Mouse (Mus musculus) midbrain, embryonic 14.5 days (tissue): ENCODE data around the gene Hamp2. TPM values are rescaled to one million over a fixed set of nuclear protein-coding genes. Genes with fewer than 3 reads are reported as not detected.
A peak's percentile ranks its signal among the peaks of the same experiment; 100 is the strongest.

Experiments
- ATAC-seq: fragments of 200-750 bp; cut with Nextera tagmentation; 2 replicates; pipeline ENCODE4 v1.8.0; 2017; ENCODE audit warnings: moderate number of reproducible peaks, moderate library complexity; ENCODE audit not compliant: low FRiP score, low TSS enrichment
- DNase-seq: peaks from one replicate; pipeline ENCODE4 v3.0.0-alpha.2; 2015
- H3K27ac ChIP-seq: fragments of 300-500 bp; sonication (generic); replicated peaks from 2 replicates; pipeline ENCODE4 v1.5.1; 2014; ENCODE audit warnings: mild to moderate bottlenecking, low read depth, low read length, moderate library complexity
- H3K27me3 ChIP-seq: fragments of 300-500 bp; sonication (generic); 2 replicates; pipeline ENCODE4 v1.6.1; 2014; ENCODE audit warnings: low read length, control low read depth, mixed read lengths; ENCODE audit not compliant: control insufficient read depth, insufficient read depth
- H3K36me3 ChIP-seq: fragments of 300-500 bp; sonication (generic); 2 replicates; pipeline ENCODE4 v1.6.1; 2014; ENCODE audit warnings: low read length, control low read depth; ENCODE audit not compliant: control insufficient read depth, insufficient read depth
- H3K4me1 ChIP-seq: fragments of 300-500 bp; sonication (generic); 2 replicates; pipeline ENCODE4 v1.6.1; 2014; ENCODE audit warnings: mild to moderate bottlenecking, antibody characterized with exemption, low read length, control low read depth; ENCODE audit not compliant: control insufficient read depth, insufficient read depth
- H3K4me2 ChIP-seq: fragments of 300-500 bp; sonication (generic); 2 replicates; pipeline ENCODE4 v1.6.1; 2014; ENCODE audit warnings: mild to moderate bottlenecking, low read length, moderate library complexity
- H3K4me3 ChIP-seq: fragments of 300-500 bp; sonication (generic); replicated peaks from 2 replicates; pipeline ENCODE4 v1.5.1; 2014; ENCODE audit warnings: low read depth, low read length
- H3K9ac ChIP-seq: fragments of 300-500 bp; sonication (generic); replicated peaks from 2 replicates; pipeline ENCODE4 v1.6.1; 2014; ENCODE audit warnings: mild to moderate bottlenecking, low read length, moderate library complexity
- H3K9me3 ChIP-seq: fragments of 300-500 bp; sonication (generic); 2 replicates; pipeline ENCODE4 v1.6.1; 2016; ENCODE audit warnings: low read length, control low read depth, mixed read lengths; ENCODE audit not compliant: control insufficient read depth
- WGBS: fragments of 180-500 bp; shearing (Covaris S2); extraction: QIAGEN DNeasy Blood & Tissue Kit; methylation state at CpG from one replicate; pipeline ENCODE4 v1.1.7; 2014; 5-methylcytosine and 5-hydroxymethylcytosine counted together
- polyA plus RNA-seq: library from polyadenylated mRNA; unstranded; fragments of >200 nt; fragmentation: Nextera tagmentation; extraction: Ambion mirVana; gene quantifications from 2 replicates; pipeline ENCODE4 v1.2.1, GENCODE M21; 2014

Gene Hamp2
- polyA plus RNA-seq, 1 experiment from 2014 or later: not detected

DNA sequence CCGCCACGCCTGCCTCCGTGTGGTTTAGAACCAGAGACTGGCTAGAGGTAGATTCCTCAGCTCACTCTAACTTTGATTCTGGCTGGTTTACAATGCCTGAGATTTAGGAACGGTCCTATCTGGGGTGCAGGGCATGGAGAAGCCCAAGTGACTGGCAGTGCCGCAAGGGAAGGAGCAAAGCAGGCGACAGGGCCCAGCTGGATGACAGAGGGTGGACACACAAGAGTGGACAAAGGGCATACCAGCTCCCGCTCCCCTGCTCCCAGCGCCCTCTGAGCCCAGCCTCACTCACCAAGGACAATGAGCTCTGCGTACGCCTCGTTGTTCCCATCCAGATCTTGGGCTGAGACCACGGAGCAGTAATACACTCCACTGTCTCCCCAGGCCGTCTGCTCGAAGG is 41.2 kb upstream of the Hamp2 start:
- Histone ChIP-seq H3K27ac (no peak overlapping the region), H3K9me3 (no peaks in the 10 kb centered on the region), H3K4me1 (no peaks in the 10 kb centered on the region), H3K9ac (no peak overlapping the region), H3K36me3 (no peaks in the 10 kb centered on the region), H3K4me2 (no peak overlapping the region), H3K27me3 (no peaks in the 10 kb centered on the region), H3K4me3 (no peak overlapping the region)
- WGBS: 84% methylated on average over 14 of the region's 14 CpGs
- DNase-seq: no peak
- ATAC-seq: no peak

DNA sequence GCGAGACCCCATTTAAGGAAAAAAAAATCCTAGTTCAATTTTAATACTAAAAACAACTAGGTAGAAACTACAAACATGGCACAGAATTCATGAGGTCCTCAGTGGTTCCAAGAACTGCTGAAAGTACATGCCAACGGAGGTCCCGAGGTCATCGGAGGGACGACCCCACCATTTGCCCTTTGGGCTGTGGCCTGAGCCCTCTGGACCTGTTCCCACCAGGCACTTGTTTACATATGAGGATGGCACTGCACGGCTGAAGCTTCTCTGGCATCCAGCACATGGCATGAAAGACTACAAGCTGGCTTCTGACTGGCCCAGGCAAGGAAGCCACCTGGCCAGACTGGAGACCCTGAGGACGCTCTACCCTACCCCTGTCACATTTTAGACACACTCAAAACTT is 39.9 kb upstream of the Hamp2 start:
- Histone ChIP-seq H3K4me2 (no peak overlapping the region), H3K9me3 (no peaks in the 10 kb centered on the region), H3K9ac (no peak overlapping the region), H3K4me1 (no peaks in the 10 kb centered on the region), H3K27ac (no peak overlapping the region), H3K36me3 (0 out of 2 replicates have a peak, but pooled peaks cover 1% of the 10 kb centered on the region), H3K4me3 (no peak overlapping the region), H3K27me3 (no peaks in the 10 kb centered on the region)
- ATAC-seq (no peak), DNase-seq (no peak)
- 90% methylated on average over 7 of the region's 7 CpGs for whole genome bisulfite sequencing

DNA sequence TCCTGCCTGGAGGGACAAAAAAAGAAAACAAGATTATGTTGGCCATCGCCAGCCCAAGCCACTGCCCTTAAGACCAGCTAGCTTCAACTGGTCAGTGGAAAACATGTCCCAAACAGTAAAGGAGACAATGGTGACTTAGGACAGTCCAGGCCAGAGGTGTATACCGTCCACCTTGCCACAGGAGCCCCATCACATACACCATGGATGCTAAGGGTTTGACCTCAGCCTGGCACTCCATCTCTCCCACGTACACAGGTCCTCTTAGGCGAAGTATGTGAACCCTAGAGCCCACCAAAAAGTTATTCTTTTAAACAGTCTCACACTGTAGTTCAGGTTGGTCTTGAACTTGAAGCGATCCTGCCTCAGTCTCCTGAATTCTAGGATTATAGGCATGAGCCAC is 38.4 kb upstream of the Hamp2 start:
- ATAC-seq: no peak
- H3K4me3 ChIP-seq: no peak overlapping the region
- H3K9ac ChIP-seq: no peak overlapping the region
- WGBS: 93% methylated on average over 5 of the region's 5 CpGs
- peaks cover 8% of the 10 kb centered on the region for H3K4me1 ChIP-seq
- no peaks in the 10 kb centered on the region for H3K27me3 ChIP-seq
- DNase-seq: no peak
- H3K9me3 ChIP-seq: no peaks in the 10 kb centered on the region
- no peak overlapping the region for H3K27ac ChIP-seq
- no peak overlapping the region for H3K4me2 ChIP-seq
- H3K36me3 ChIP-seq: 0 out of 2 replicates have a peak, but pooled peaks cover 4% of the 10 kb centered on the region

DNA sequence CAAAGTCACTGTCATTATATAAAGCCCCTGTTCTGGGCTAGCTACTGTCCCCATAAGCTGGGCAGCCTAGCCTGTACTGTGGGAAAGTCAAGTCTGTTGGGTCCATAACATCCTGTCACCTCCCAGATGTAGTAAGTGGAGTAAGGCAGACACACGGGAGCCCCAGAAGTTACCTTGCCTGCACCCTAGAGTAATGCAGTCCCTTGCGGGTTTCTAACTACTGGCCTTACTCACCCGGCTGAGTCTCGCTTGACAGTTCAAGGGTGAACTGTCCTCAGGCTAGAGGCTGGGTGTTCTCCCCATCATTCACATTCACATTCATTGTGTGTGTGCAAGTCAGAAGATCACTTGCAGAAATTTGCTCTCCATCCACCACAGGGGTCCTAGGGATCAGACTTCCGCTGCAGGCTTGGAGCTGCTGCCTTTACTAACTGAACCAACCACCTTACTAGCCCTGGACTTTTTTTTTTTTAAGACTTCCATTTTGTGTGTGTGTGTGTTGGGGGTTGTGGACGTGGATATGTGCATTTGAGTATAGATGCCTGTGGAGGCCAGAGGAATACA is 35.4 kb upstream of the Hamp2 start:
- Histone ChIP-seq H3K27ac (no peak overlapping the region), H3K36me3 (peaks cover 8% of the 10 kb centered on the region), H3K27me3 (no peaks in the 10 kb centered on the region), H3K9ac (no peak overlapping the region), H3K4me2 (no peak overlapping the region), H3K4me1 (peaks cover 18% of the 10 kb centered on the region), H3K4me3 (no peak overlapping the region), H3K9me3 (no peaks in the 10 kb centered on the region)
- WGBS: 92% methylated on average over 6 of the region's 6 CpGs
- ATAC-seq (no peak), DNase-seq (no peak)

DNA sequence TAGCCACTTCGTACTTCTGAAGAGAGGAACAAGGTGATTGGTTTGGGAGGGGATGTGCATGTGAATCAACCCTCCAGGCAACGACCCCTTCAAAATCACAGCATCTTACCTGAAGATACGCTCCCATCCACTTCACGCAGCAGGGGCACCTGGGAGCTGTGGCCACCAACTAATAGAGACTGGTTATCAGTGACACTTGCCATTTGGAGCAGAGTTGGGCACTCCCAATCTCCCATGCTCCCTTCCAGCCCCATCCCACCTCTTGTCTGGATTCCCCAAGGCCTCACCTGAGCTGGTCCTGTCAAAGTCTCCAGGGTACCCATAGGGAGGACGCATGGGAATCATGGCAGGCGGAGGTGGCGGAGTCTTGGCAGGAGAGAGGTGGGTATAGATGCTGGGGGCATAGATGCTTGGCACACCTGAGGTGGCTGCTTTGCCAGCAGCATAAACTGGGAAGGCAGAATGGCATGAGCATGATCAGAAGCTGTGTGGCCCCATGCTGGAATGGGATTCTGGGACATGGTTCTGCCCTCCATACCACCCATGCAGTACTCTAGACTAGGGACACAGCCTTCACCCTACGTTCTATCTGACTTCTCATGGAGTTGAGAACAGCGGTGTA is 34.5 kb upstream of the Hamp2 start:
- no peak overlapping the region for H3K4me2 ChIP-seq

DNA sequence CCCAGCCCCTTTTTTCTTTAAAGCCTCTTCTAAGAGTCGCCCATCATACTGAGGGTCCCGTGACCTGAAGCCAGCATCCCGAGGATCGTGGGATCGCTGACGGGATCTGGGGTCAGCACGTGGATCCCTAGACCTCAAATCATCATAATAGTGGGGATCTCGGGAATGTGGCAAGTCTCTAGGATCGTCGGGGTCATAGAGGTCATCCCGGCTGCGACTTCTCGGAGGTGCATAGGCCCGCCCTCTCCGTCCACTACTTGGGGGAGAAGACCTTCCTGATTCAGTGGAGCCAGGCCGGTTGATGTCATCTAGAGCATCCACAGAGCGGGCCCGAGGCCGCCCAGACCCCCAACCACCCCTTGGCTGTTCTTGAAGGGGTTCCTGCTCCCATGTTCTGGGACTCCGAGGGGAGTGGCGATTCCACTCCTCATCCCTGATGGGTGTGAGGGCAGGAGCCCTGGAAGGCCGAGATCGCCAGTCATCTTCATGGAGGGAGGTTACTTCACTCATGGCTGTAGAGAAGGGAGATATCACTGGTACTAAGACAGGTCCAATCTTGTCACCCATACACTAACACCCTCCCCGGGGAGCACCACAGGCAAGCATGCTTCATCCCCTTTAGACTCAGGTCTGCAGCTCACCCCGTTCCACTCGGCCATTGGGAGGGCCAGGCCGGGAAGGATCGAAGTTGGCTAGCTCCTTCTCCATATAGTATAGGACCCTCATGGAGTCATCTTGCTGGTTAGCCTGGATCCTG is 33.8 kb upstream of the Hamp2 start:
- Histone ChIP-seq H3K4me2 (peak overlapping the region; percentile 81), H3K9ac (peak overlapping the region; percentile 98; the same call in 1 of the 2 replicates), H3K4me3 (peak overlapping the region; percentile 92), H3K36me3 (peaks cover 24% of the 10 kb centered on the region), H3K27me3 (no peaks in the 10 kb centered on the region), H3K9me3 (no peaks in the 10 kb centered on the region), H3K27ac (peak overlapping the region; percentile 99), H3K4me1 (peaks cover 18% of the 10 kb centered on the region)
- DNase-seq: no peak
- ATAC-seq: no peak
- WGBS: 73% methylated on average over 28 of the region's 28 CpGs

More for the DNA sequence above, 34.5 kb upstream of the Hamp2 start:
- H3K36me3 ChIP-seq: peaks cover 17% of the 10 kb centered on the region
- no peak for DNase-seq
- H3K27me3 ChIP-seq: no peaks in the 10 kb centered on the region
- H3K9ac ChIP-seq: no peak overlapping the region
- H3K27ac ChIP-seq: no peak overlapping the region
- no peaks in the 10 kb centered on the region for H3K9me3 ChIP-seq
- no peak overlapping the region for H3K4me3 ChIP-seq
- peaks cover 18% of the 10 kb centered on the region for H3K4me1 ChIP-seq
- ATAC-seq: no peak
- 95% methylated on average over 9 of the region's 9 CpGs for WGBS

DNA sequence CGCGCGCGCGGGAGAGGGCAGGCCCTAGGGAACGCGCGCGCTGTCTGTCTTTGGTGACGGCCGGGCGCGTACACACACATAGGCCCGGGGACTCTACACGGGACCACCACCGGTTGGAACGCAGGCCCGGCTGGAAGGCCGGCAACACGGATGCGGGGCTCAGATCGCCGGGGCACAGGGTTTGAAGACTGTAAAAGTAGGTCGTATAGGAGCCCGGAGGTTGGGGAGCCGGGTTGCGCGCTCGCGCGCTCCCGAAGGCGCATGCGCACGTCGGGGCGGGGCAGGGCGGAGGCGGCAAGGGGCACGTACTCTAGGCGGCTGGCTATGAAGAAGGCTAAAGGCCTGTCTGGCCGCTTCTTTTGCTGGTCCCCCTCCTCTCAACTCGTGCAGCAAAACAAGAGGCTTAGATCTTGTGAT is 32.9 kb upstream of the Hamp2 start:
- Histone ChIP-seq H3K4me2 (peak overlapping the region; percentile 81), H3K27me3 (no peaks in the 10 kb centered on the region), H3K4me3 (peak overlapping the region; percentile 92), H3K9me3 (no peaks in the 10 kb centered on the region), H3K4me1 (peaks cover 18% of the 10 kb centered on the region), H3K9ac (peak overlapping the region; percentile 98), H3K27ac (peak overlapping the region; percentile 99), H3K36me3 (peaks cover 33% of the 10 kb centered on the region)
- ATAC-seq: peak; percentile 71
- under 1% methylated on average over 43 of the region's 43 CpGs for WGBS
- DNase-seq: peak; percentile 94

DNA sequence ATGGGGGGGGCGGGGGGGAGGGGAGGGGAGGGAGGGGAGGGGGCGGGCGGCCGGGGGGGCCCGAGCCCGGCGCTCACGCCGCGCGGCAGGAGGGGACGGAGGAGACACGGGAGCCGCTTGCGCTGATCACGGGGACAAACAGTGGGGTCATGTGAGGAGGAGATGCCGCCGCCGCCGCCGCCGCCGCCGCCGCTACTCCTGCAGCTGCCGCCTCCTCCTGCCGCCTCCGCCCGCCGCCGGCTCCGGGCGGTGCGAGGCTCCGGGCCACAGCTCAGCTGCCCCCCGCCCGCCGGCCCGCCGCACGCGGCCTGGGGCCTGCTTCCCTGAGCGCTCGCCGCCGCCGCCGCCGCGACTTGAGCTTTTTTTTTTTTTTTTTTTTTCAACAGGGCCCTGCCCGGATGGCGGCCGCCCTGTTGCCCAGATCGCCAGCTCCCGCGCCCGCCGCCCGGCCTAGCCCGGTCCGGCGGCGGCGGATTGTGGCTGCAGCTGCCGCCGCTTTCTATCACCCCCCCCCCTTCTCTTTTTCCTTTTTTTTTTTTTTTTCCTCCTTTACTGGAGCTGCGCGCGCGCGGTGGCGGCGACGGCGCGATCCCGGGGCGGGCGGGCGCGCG is 32.4 kb upstream of the Hamp2 start, which contains the start of gene Usf2:
Gene Usf2, minus strand, starts transcription at position 48 of the 611 bp plus-strand sequence.
- Histone ChIP-seq H3K9ac (peak within 1 kb of the TSS; percentile 98), H3K4me3 (peak within 1 kb of the TSS; percentile 92), H3K27ac (peak within 1 kb of the TSS; percentile 99), H3K4me2 (peak within 1 kb of the TSS; percentile 81), H3K9me3 (no peaks in the 10 kb centered on the region), H3K27me3 (no peaks in the 10 kb centered on the region), H3K4me1 (peaks cover 18% of the 10 kb centered on the region), H3K36me3 (peaks cover 38% of the 10 kb centered on the region)
- peak; percentile 71 for ATAC-seq
- 1% methylated on average over 64 of the region's 82 CpGs for WGBS
- DNase-seq: peak; percentile 87
